Comparison of ENCODE assay signal across 27 mouse cellular contexts in genomic region chr1:127251751-127252150, GRCm38 (mm10). TPM values are rescaled to one million over a fixed set of nuclear protein-coding genes. Genes with fewer than 3 reads are reported as not detected.
DNase-seq lines count a peak whose midpoint lies in the region; ATAC-seq lines count a peak whose summit lies in the region.
"Had no signal": no experiment of that assay in that cellular context is flagged by ENCODE, and none has a peak within 500 bp of the region (broad histone marks: within the 10 kb centered on the region; RNA-seq: fewer than 3 reads in every experiment).

No protein-coding gene starts in this region.

- no peak for DNase-seq in heart, adult 8-10 months (ENCODE audit: low spot score)
- peak; percentile 21 to 26 for DNase-seq in left cerebral cortex, adult 18-20 months (ENCODE audit: low spot score in 2 of 2)
- no peak for DNase-seq in left cerebral cortex, postnatal 14 days (ENCODE audit: low spot score in 2 of 2)
- DNase-seq in telencephalon, adult 2 months (ENCODE audit: low read depth, low spot score): peak; percentile 39
- DNase-seq in midbrain, embryonic 10.5 days (ENCODE audit: low spot score): no peak
- DNase-seq: adrenal gland, postnatal 10 days; B cell, adult 2 months; cerebellum, adult 8-10 months; cerebellum, postnatal 36 days; embryo, embryonic 11 days; gastrocnemius, postnatal 36 days; kidney, postnatal 25 days; layer of hippocampus, postnatal 36 days; lung, adult 18-20 months; lung, postnatal 10 days had no signal

- H3K4me3 ChIP-seq in heart, embryonic 11.5 days (ENCODE audit: low read depth, low read length): no peak overlapping the region
- H3K4me3 ChIP-seq in midbrain, embryonic 10.5 days: no peak overlapping the region
- H3K4me3 ChIP-seq: embryonic facial prominence, embryonic 13.5 days; forebrain, embryonic 13.5 days; heart, embryonic 10.5 days; hindbrain, embryonic 15.5 days; layer of hippocampus, adult 2 months; limb, embryonic 13.5 days; liver, embryonic 12.5 days; neural tube, embryonic 15.5 days had no signal

- no peak overlapping the region for H3K27ac ChIP-seq in heart, embryonic 11.5 days (ENCODE audit: low read depth, low read length)
- no peak overlapping the region for H3K27ac ChIP-seq in midbrain, embryonic 10.5 days (replicated peaks)
- H3K27ac ChIP-seq: embryonic facial prominence, embryonic 13.5 days; forebrain, embryonic 13.5 days; heart, embryonic 10.5 days; hindbrain, embryonic 15.5 days; layer of hippocampus, adult 2 months; limb, embryonic 13.5 days; liver, embryonic 12.5 days; neural tube, embryonic 15.5 days had no signal

- no peak overlapping the region for H3K9ac ChIP-seq in heart, embryonic 11.5 days (ENCODE audit: low read depth, low read length)
- H3K9ac ChIP-seq: embryonic facial prominence, embryonic 13.5 days; forebrain, embryonic 13.5 days; hindbrain, embryonic 15.5 days; limb, embryonic 13.5 days; liver, embryonic 12.5 days; neural tube, embryonic 15.5 days had no signal

- H3K36me3 ChIP-seq in heart, embryonic 11.5 days (ENCODE audit: control insufficient read depth, insufficient read depth, low read length): no peaks in the 10 kb centered on the region
- peaks cover 22% of the 10 kb centered on the region for H3K36me3 ChIP-seq in midbrain, embryonic 10.5 days
- H3K36me3 ChIP-seq: liver, embryonic 12.5 days had no signal

- no peak overlapping the region for H3K4me2 ChIP-seq in heart, embryonic 11.5 days
- H3K4me2 ChIP-seq: embryonic facial prominence, embryonic 13.5 days; forebrain, embryonic 13.5 days; hindbrain, embryonic 15.5 days; limb, embryonic 13.5 days; liver, embryonic 12.5 days; midbrain, embryonic 11.5 days; neural tube, embryonic 15.5 days had no signal

- peaks cover 5% of the 10 kb centered on the region; the same call in 1 of the 2 replicates for H3K4me1 ChIP-seq in heart, embryonic 11.5 days (ENCODE audit: control insufficient read depth, insufficient read depth, low read length)
- H3K4me1 ChIP-seq in midbrain, embryonic 10.5 days: no peaks in the 10 kb centered on the region
- H3K4me1 ChIP-seq: embryonic facial prominence, embryonic 13.5 days; forebrain, embryonic 13.5 days; hindbrain, embryonic 15.5 days; liver, embryonic 12.5 days; neural tube, embryonic 15.5 days had no signal

- 0 out of 2 replicates have a peak, but pooled peaks have one; percentile 63 for ATAC-seq in heart, embryonic 11.5 days (replicated peaks; ENCODE audit: insufficient number of reproducible peaks, low FRiP score, low TSS enrichment)
- ATAC-seq in CD4-positive, CD25-positive, alpha-beta regulatory T cell, adult 4 months: peak; percentile 18
- ATAC-seq: forebrain, embryonic 13.5 days; intestine, embryonic 16.5 days; liver, embryonic 12.5 days had no signal

- H3K27me3 ChIP-seq in heart, embryonic 11.5 days (ENCODE audit: control insufficient read depth, insufficient read depth, low read length): no peaks in the 10 kb centered on the region
- no peaks in the 10 kb centered on the region for H3K27me3 ChIP-seq in midbrain, embryonic 10.5 days (ENCODE audit: low read depth, poor library complexity, severe bottlenecking)
- H3K27me3 ChIP-seq: embryonic facial prominence, embryonic 13.5 days; forebrain, embryonic 13.5 days; hindbrain, embryonic 15.5 days; limb, embryonic 13.5 days; liver, embryonic 12.5 days; neural tube, embryonic 15.5 days had no signal

- no peaks in the 10 kb centered on the region; the same call in 1 of the 2 replicates for H3K9me3 ChIP-seq in heart, embryonic 11.5 days (replicated peaks; ENCODE audit: control insufficient read depth, low read length)
- H3K9me3 ChIP-seq in midbrain, embryonic 10.5 days (replicated peaks): no peaks in the 10 kb centered on the region
- H3K9me3 ChIP-seq: embryonic facial prominence, embryonic 13.5 days; heart, embryonic 10.5 days; hindbrain, embryonic 15.5 days; limb, embryonic 13.5 days; liver, embryonic 12.5 days; neural tube, embryonic 15.5 days had no signal

- WGBS in heart, embryonic 11.5 days (ENCODE audit: insufficient replicate concordance): 50% methylated on average over 7 of the region's 7 CpGs
- 92% methylated on average over 7 of the region's 7 CpGs for WGBS in midbrain, embryonic 10.5 days

- intact Hi-C loops in left cerebral cortex, postnatal 14 days (cut with DNase I): no loop called here

RNA-seq across cellular contexts. Expression of gene Mgat5, which starts 46.9 kb away (rescaled TPM):
- 4.2 and 4.9 TPM in 2 replicates for polyA plus RNA-seq in heart, embryonic 11.5 days (2014; fragmentation: Nextera tagmentation; extraction: Ambion mirVana)
- 10 to 100 TPM; 11.8 to 15.5 (median 15.1) TPM for total RNA-seq in heart, adult 8-10 months (2022)
- 10 to 100 TPM; 70.4 to 74.1 TPM for total RNA-seq in left cerebral cortex, adult 18-20 months (2021)
- total RNA-seq in left cerebral cortex, postnatal 14 days (2021): 10 to 100 TPM; 83.1 to 91.5 TPM
- 10 to 100 TPM; 14.3 to 21.6 TPM for polyA plus RNA-seq in CD4-positive, CD25-positive, alpha-beta regulatory T cell, adult 4 months (2017; shearing (Covaris generic))
- 4.0 and 6.1 TPM in 2 replicates for polyA plus RNA-seq in midbrain, embryonic 10.5 days (2016; fragmentation: Nextera tagmentation; extraction: Ambion mirVana)

Comparison
In these comparisons a context has a peak if more than half of its experiments do, and no peak if none do; other contexts are left out.
1. DNase-seq: peak in left cerebral cortex, adult 18-20 months (2 of 2) and telencephalon, adult 2 months (single experiment); none in heart, adult 8-10 months (single experiment), left cerebral cortex, postnatal 14 days (0 of 2) and midbrain, embryonic 10.5 days (single experiment).
2. RNA of gene Mgat5, which starts 46.9 kb away (total RNA-seq): 83.1 to 91.5 TPM in left cerebral cortex, postnatal 14 days and 70.4 to 74.1 TPM in left cerebral cortex, adult 18-20 months; 11.8 to 15.5 TPM in heart, adult 8-10 months; every median in the first group is over 4 times any median in the second.